Mouse (Mus musculus) ES-E14 (cell line): ENCODE measurements at regions not wholly inside any gene's neighbourhood (a gene's known extent, or its start where the extent isn't known, plus 50 kb on each side); places are given as distances from the start of the nearest gene placed in this dataset.

ENCODE experiments used
- DNase-seq: peaks from one replicate; pipeline ENCODE4 v3.0.0-alpha.2; 2013; ENCODE audit warnings: low read depth, low spot score
- H3K27ac ChIP-seq: 2 replicates; pipeline ENCODE4 v1.5.1; 2012; ENCODE audit warnings: low read depth, mild to moderate bottlenecking, low read length, moderate library complexity, mixed read lengths; ENCODE audit not compliant: poor library complexity, insufficient read depth, severe bottlenecking
- H3K36me3 ChIP-seq: 2 replicates; pipeline ENCODE4 v1.6.1; 2012; ENCODE audit warnings: mild to moderate bottlenecking, low read length, moderate library complexity, mixed read lengths; ENCODE audit not compliant: control insufficient read depth, poor library complexity, insufficient read depth, severe bottlenecking
- H3K4me1 ChIP-seq, 2 experiments: fragments of 150-350 bp in 1 of 2; sonication (generic) in 1 of 2; 2 replicates each; pipeline ENCODE4 v1.6.1; 2012; ENCODE audit warnings: low read length in 2 of 2, mild to moderate bottlenecking in 1 of 2, mixed read lengths in 1 of 2; ENCODE audit not compliant: control insufficient read depth in 2 of 2, insufficient read depth in 2 of 2, poor library complexity in 1 of 2
- H3K4me3 ChIP-seq, 2 experiments: fragments of 150-350 bp in 1 of 2; sonication (generic) in 1 of 2; 2 replicates each; pipeline ENCODE4 v1.5.1; 2012; ENCODE audit warnings: low read length in 2 of 2, low read depth in 1 of 2, mild to moderate bottlenecking in 1 of 2, mixed read lengths in 1 of 2; ENCODE audit not compliant: insufficient read depth in 1 of 2, poor library complexity in 1 of 2, severe bottlenecking in 1 of 2
- H3K9ac ChIP-seq: 2 replicates; pipeline ENCODE4 v1.6.1; 2012; ENCODE audit warnings: low read depth, mild to moderate bottlenecking, low read length, mixed read lengths; ENCODE audit not compliant: poor library complexity, insufficient read depth, severe bottlenecking
- H3K9me3 ChIP-seq: fragments of 150-350 bp; sonication (generic); 2 replicates; pipeline ENCODE4 v1.6.1; 2012; ENCODE audit warnings: low read depth, mild to moderate bottlenecking, low read length; ENCODE audit not compliant: control insufficient read depth, insufficient read depth
- CHD2 ChIP-seq: IDR thresholded peaks from 2 replicates; pipeline ENCODE4 v1.6.1; 2014; ENCODE audit warnings: mild to moderate bottlenecking, low read depth, low read length, inconsistent platforms
- HCFC1 ChIP-seq: IDR thresholded peaks from 2 replicates; pipeline ENCODE4 v1.6.1; 2012; ENCODE audit warnings: low read length, inconsistent platforms, borderline replicate concordance; ENCODE audit not compliant: insufficient read depth
- MAFK ChIP-seq: IDR thresholded peaks from 2 replicates; pipeline ENCODE4 v1.6.1; 2014; ENCODE audit warnings: mild to moderate bottlenecking, low read depth, low read length, inconsistent platforms; ENCODE audit not compliant: insufficient read depth
- ZC3H11A ChIP-seq: IDR thresholded peaks from 2 replicates; pipeline ENCODE4 v1.6.1; 2012; ENCODE audit warnings: low read depth, mild to moderate bottlenecking, inconsistent platforms, low read length, borderline replicate concordance
- ZNF384 ChIP-seq: IDR thresholded peaks from 2 replicates; pipeline ENCODE4 v1.6.1; 2012; ENCODE audit warnings: low read depth, low read length, inconsistent platforms
- in situ Hi-C, 2 experiments: fragments of 600-800 bp; cut with MboI; formaldehyde crosslinking; loops; one replicate each; pipeline ENCODE4 v1.15.1; 2025; ENCODE audit warnings: low sequenced_read_pairs in 2 of 2, inconsistent platforms in 1 of 2; ENCODE audit not compliant: unreplicated experiment in 2 of 2

GRCm38 (mm10) chr16:74795360-74796302, 384.0 kb upstream of the Robo2 start:
- Histone ChIP-seq H3K4me1 (no peaks in the 10 kb centered on the region), H3K27ac (no peak overlapping the region), H3K9ac (no peak overlapping the region), H3K9me3 (no peaks in the 10 kb centered on the region), H3K4me3 (no peak overlapping the region), H3K36me3 (no peaks in the 10 kb centered on the region)
- in situ Hi-C loops: no loop called here
- DNase-seq: no peak
- TF ChIP-seq MAFK (no peak), ZNF384 (no peak), HCFC1 (no peak), CHD2 (no peak), ZC3H11A (no peak)

DNA sequence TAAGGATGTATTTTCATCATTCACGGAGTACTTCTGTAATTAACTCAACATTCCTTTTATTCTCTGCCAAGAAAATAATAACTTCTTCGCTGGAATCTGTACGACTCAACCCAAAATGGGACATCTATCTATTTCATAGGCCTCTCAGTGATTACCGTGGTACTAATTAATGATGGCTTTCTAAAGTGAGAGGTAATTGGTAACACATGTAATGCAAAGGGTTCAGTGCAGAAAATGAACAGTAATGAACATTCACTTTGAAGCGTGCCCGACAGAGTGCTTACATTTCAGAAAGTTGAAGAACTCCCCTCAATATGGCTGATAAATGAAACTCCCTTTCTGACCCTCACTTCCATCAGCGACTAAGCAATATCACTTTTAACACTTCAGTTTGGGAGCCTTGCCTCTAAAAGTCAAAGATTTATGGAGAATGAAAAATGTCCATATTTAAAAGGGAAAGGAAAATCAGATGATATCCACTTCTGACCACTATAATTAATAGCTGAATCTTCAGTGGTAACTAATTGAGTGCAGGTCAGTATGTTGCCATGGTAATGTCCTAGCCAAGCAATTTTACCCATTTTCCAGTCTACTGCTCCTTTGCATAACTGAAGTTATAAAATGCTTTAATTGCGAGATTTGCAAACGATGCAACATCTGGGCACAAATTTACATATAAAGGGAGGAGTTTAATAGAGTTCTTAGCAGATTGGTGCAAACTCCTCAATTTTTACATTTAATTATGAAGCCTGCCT, 373.9 kb upstream of the Robo2 start:
- no peak for DNase-seq
- Histone ChIP-seq H3K4me3 (no peak overlapping the region), H3K36me3 (no peaks in the 10 kb centered on the region), H3K9me3 (no peaks in the 10 kb centered on the region), H3K9ac (no peak overlapping the region), H3K4me1 (no peaks in the 10 kb centered on the region), H3K27ac (no peak overlapping the region)
- in situ Hi-C loops: no loop called here
- TF ChIP-seq ZC3H11A: no peak
- no peak for TF ChIP-seq ZNF384
- no peak for TF ChIP-seq MAFK
- no peak for TF ChIP-seq HCFC1
- TF ChIP-seq CHD2: no peak

- H3K27ac ChIP-seq: no peak overlapping the region
- H3K9ac ChIP-seq: no peak overlapping the region
- H3K4me3 ChIP-seq: no peak overlapping the region
- DNase-seq: no peak
- in situ Hi-C loops: no loop called here
- no peaks in the 10 kb centered on the region for H3K9me3 ChIP-seq
- no peak for TF ChIP-seq ZC3H11A
- TF ChIP-seq ZNF384: no peak
- TF ChIP-seq HCFC1: no peak
- TF ChIP-seq MAFK: no peak
- TF ChIP-seq CHD2: no peak
- no peaks in the 10 kb centered on the region for H3K36me3 ChIP-seq
- no peaks in the 10 kb centered on the region for H3K4me1 ChIP-seq
These were observed 368.8 kb upstream of the Robo2 start for GRCm38 (mm10) chr16:74780388-74780787.

DNA sequence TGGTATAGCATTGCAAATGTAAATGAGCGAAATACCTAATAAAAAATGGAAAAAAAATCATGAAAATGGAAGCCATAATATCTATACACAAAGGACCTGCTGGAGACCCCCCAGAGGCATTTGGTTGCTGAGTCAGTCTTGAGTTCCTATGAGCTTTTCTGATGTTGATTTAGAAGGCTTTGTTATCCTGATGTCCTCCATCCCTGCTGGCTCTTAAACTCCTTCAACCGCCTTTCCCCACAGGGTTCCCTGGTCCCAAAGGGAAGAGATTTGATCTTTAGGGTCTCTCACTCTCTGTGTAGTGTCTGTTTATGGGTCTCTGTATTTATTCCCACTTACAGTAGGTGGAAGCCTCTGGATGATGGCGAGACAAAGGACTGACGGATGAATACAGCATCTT, 356.6 kb upstream of the Robo2 start:
- Histone ChIP-seq H3K36me3 (no peaks in the 10 kb centered on the region), H3K9me3 (no peaks in the 10 kb centered on the region), H3K4me1 (peaks cover 0 to 2% of the 10 kb centered on the region in 2 experiments; a peak in 2 of 4 replicates), H3K4me3 (no peak overlapping the region), H3K27ac (no peak overlapping the region), H3K9ac (no peak overlapping the region)
- DNase-seq: peak; percentile 16
- in situ Hi-C loops: no loop called here
- TF ChIP-seq CHD2 (no peak), MAFK (peak; percentile 58)
